Mouse (Mus musculus): ENCODE measurements around the gene Dusp5.

The Dusp5 gene

GRCm38 (mm10) chr19:53528752-53529454 is at the start of gene Dusp5:
Dusp5 (plus strand) TSS chr19:53529109.
- TF ChIP-seq GATA4 (IDR thresholded peaks at IDR 0.05; ENCODE audit: insufficient replicate concordance, low read length): no peak; the same call in 1 of the 2 replicates

GRCm38 (mm10) chr19:53479590-53479989 is 49.3 kb upstream of the Dusp5 start:
- TF ChIP-seq GATA4 (IDR thresholded peaks at IDR 0.05; ENCODE audit: insufficient replicate concordance, low read length): no peak

- peak; percentile 75; the same call in 1 of the 2 replicates for TF ChIP-seq GATA4 (IDR thresholded peaks at IDR 0.05; ENCODE audit: insufficient replicate concordance, low read length)
Measured at GRCm38 (mm10) chr19:53482093-53482492, 46.8 kb upstream of the Dusp5 start.

- TF ChIP-seq GATA4 (IDR thresholded peaks at IDR 0.05; ENCODE audit: insufficient replicate concordance, low read length): no peak
Measured at GRCm38 (mm10) chr19:53482527-53482926, 46.4 kb upstream of the Dusp5 start.

- TF ChIP-seq GATA4 (IDR thresholded peaks at IDR 0.05; ENCODE audit: insufficient replicate concordance, low read length): no peak
Measured at GRCm38 (mm10) chr19:53483984-53484383, 44.9 kb upstream of the Dusp5 start.

GRCm38 (mm10) chr19:53484918-53485317 is 44.0 kb upstream of the Dusp5 start:
- TF ChIP-seq GATA4 (IDR thresholded peaks at IDR 0.05; ENCODE audit: insufficient replicate concordance, low read length): no peak

- no peak for TF ChIP-seq GATA4 (IDR thresholded peaks at IDR 0.05; ENCODE audit: insufficient replicate concordance, low read length)
Measured at GRCm38 (mm10) chr19:53489187-53489586, 39.7 kb upstream of the Dusp5 start.

GRCm38 (mm10) chr19:53489910-53490309 is 39.0 kb upstream of the Dusp5 start:
- no peak for TF ChIP-seq GATA4 (IDR thresholded peaks at IDR 0.05; ENCODE audit: insufficient replicate concordance, low read length)

GRCm38 (mm10) chr19:53490898-53491297 is 38.0 kb upstream of the Dusp5 start:
- TF ChIP-seq GATA4 (IDR thresholded peaks at IDR 0.05; ENCODE audit: insufficient replicate concordance, low read length): no peak

GRCm38 (mm10) chr19:53492528-53492927 is 36.4 kb upstream of the Dusp5 start:
- TF ChIP-seq GATA4 (IDR thresholded peaks at IDR 0.05; ENCODE audit: insufficient replicate concordance, low read length): no peak

- TF ChIP-seq GATA4 (IDR thresholded peaks at IDR 0.05; ENCODE audit: insufficient replicate concordance, low read length): no peak
Measured at GRCm38 (mm10) chr19:53493866-53494265, 35.0 kb upstream of the Dusp5 start.

GRCm38 (mm10) chr19:53497910-53498309 is 31.0 kb upstream of the Dusp5 start:
- no peak for TF ChIP-seq GATA4 (IDR thresholded peaks at IDR 0.05; ENCODE audit: insufficient replicate concordance, low read length)

GRCm38 (mm10) chr19:53499049-53499448 is 29.9 kb upstream of the Dusp5 start:
- no peak for TF ChIP-seq GATA4 (IDR thresholded peaks at IDR 0.05; ENCODE audit: insufficient replicate concordance, low read length)

GRCm38 (mm10) chr19:53499451-53499940 is 29.4 kb upstream of the Dusp5 start:
- no peak for TF ChIP-seq GATA4 (IDR thresholded peaks at IDR 0.05; ENCODE audit: insufficient replicate concordance, low read length)

- peak; percentile 58; the same call in 1 of the 2 replicates for TF ChIP-seq GATA4 (IDR thresholded peaks at IDR 0.05; ENCODE audit: insufficient replicate concordance, low read length)
Measured at GRCm38 (mm10) chr19:53500298-53501006, 28.5 kb upstream of the Dusp5 start.

- TF ChIP-seq GATA4 (IDR thresholded peaks at IDR 0.05; ENCODE audit: insufficient replicate concordance, low read length): no peak
Measured at GRCm38 (mm10) chr19:53501765-53502164, 27.1 kb upstream of the Dusp5 start.
